Mouse (Mus musculus): ENCODE results near the gene Kctd6. TPM values are rescaled to one million over a fixed set of nuclear protein-coding genes. Genes with fewer than 3 reads are reported as not detected.
A peak's percentile ranks its signal among the peaks of the same experiment; 100 is the strongest.
"Not testable (repeated sequence)": the region's sequence is repeated elsewhere in the genome, so short reads cannot be mapped to it uniquely, and the experiment has no call there.

The Kctd6 gene
- polyA plus RNA-seq (2015; fragmentation: Nextera tagmentation; extraction: Ambion mirVana): 18.3 and 19.6 TPM in 2 replicates

DNA sequence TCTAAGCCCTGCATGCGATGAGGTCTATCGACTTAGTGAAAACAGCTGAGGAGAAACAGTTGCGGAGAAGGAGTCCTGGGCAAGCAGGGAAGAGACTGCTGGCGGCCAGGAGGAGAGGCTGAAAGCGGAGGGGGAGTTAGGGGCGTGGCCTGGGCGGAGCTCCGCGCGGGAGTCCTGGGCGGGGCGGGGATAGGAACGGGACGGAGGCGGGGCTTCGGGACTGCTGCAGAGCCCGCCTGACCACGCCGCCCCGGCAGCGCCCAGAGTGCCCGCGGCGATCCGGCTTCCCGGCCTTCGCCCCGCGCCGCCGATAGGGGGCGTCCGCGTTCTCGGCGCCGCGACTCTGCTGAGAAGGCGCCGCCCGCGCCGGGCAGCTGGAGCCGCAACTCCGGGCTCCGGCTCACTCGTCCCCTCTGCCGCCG is at the start of gene Kctd6:
Gene Kctd6, plus strand, starts transcription at position 338 of the 422 bp plus-strand sequence.
- H3K9me3 ChIP-seq: no peaks in the 10 kb centered on the region
- H3K27ac ChIP-seq: peak within 1 kb of the TSS; percentile 91
- H3K4me2 ChIP-seq: peak within 1 kb of the TSS; percentile 81
- peaks cover 22% of the 10 kb centered on the region for H3K4me1 ChIP-seq
- H3K4me3 ChIP-seq: peak within 1 kb of the TSS; percentile 54
- H3K36me3 ChIP-seq (replicated peaks): no peaks in the 10 kb centered on the region
- 1% methylated on average over 45 of the region's 49 CpGs for WGBS
- peak; percentile 96 for ATAC-seq (replicated peaks)
- H3K27me3 ChIP-seq (replicated peaks): peaks cover 9% of the 10 kb centered on the region; the same call in 1 of the 2 replicates
- H3K9ac ChIP-seq: peak within 1 kb of the TSS; percentile 79

- H3K27me3 ChIP-seq (replicated peaks): no peaks in the 10 kb centered on the region
- ATAC-seq (replicated peaks): no peak
- no peak overlapping the region for H3K9ac ChIP-seq
- H3K27ac ChIP-seq: no peak overlapping the region
- H3K4me2 ChIP-seq: no peak overlapping the region
- H3K4me1 ChIP-seq: no peaks in the 10 kb centered on the region
- no peak overlapping the region for H3K4me3 ChIP-seq
- H3K9me3 ChIP-seq: no peaks in the 10 kb centered on the region
- WGBS: 85% methylated on average over 7 of the region's 7 CpGs
- H3K36me3 ChIP-seq (replicated peaks): peaks cover 58% of the 10 kb centered on the region
Observed at GRCm38 (mm10) chr14:8164463-8164862, 49.5 kb upstream of the Kctd6 start.

DNA sequence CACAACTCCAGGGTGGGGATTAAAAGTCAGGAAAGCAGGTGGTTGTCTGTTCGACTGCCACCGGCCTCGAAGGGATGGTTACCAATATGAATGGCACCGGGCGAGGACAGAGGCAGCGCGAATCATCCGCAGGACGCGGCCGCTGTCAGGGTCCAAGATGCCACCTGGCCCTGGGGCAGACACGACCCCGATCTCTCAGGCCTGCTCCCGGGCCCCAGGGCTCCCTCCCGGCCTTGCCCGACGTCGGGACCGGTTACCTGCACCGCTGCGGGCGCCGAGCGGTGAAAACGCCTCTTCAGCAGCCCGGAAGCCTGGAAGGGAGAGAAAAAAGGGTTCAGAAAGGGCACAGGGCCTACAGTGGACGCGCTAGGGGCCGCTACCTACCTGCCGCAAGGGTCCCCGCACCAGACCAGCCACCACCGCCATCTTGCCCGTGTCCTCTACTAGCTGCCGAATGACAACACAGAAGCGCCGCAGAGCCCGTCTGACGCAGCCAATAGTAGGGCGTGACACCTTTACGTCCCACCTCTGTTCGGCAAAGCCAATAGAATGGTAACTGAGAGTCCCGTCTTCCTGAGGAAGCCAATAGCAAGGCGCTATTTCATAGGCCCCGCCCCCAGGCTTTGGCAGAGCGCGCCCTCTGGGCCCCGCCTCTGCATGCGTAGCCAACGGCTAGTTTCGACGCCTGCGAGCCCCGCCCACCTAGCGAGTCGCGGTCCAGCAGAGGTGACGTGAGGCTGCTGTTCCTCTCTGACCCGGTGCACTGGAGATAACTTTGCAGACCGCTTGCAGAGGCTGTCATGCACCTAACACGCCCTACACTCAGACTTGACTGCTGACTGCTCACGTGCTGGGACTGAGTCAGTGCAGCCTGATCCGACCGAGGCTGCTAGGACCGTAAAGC is 41.2 kb upstream of the Kctd6 start, which contains the start of gene Pdhb:
Gene Pdhb, minus strand, starts transcription at position 519 of the 904 bp plus-strand sequence.
- H3K4me2 ChIP-seq: peak within 1 kb of the TSS; percentile 88
- H3K27ac ChIP-seq: peak within 1 kb of the TSS; percentile 85
- H3K36me3 ChIP-seq (replicated peaks): peaks cover 21% of the 10 kb centered on the region
- peak within 1 kb of the TSS; percentile 79 for H3K9ac ChIP-seq
- ATAC-seq (replicated peaks): peak; percentile 99
- peak within 1 kb of the TSS; percentile 67 for H3K4me3 ChIP-seq
- H3K9me3 ChIP-seq: no peaks in the 10 kb centered on the region
- WGBS: under 1% methylated on average over 64 of the region's 64 CpGs
- H3K27me3 ChIP-seq (replicated peaks): no peaks in the 10 kb centered on the region
- peaks cover 8% of the 10 kb centered on the region for H3K4me1 ChIP-seq

DNA sequence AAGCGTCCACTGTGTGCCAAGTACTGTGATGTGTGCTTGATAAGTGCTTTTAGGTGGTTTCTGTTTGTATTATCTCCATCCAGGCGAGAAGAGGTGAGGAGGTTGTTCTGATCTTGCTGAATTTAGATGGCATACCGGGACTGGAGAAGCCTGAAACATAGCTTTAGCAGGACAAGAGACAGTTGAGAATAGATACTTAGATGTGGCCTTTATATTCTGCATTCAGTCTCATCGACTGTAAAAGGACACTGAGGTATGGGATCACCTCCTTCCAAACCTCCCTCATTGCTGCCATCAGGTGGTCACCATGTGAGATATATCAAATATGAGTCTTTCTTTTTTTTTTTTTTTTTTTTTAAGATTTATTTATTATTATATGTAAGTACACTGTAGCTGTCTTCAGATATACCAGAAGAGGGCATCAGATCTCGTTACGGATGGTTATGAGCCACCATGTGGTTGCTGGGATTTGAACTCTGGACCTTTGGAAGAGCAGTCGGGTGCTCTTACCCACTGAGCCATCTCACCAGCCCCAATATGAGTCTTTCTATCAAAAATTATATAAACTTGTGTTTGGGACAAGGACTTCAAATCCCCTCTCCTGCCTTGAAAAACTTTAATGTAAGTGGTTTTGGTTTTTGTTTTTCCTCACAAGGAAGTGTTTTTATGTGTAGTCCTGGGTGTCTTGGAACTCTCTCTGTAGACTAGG is 40.2 kb upstream of the Kctd6 start:
- Histone ChIP-seq H3K36me3 (replicated peaks) (peaks cover 13% of the 10 kb centered on the region), H3K27ac (peak overlapping the region; percentile 81), H3K4me2 (peak overlapping the region; percentile 88), H3K4me3 (peak overlapping the region; percentile 67), H3K9ac (peak overlapping the region; percentile 49)
- not testable (repeated sequence) for H3K27me3 ChIP-seq (replicated peaks); H3K9me3 ChIP-seq; H3K4me1 ChIP-seq
- 23% methylated on average over 6 of the region's 7 CpGs for WGBS
- ATAC-seq (replicated peaks): peak; percentile 31

DNA sequence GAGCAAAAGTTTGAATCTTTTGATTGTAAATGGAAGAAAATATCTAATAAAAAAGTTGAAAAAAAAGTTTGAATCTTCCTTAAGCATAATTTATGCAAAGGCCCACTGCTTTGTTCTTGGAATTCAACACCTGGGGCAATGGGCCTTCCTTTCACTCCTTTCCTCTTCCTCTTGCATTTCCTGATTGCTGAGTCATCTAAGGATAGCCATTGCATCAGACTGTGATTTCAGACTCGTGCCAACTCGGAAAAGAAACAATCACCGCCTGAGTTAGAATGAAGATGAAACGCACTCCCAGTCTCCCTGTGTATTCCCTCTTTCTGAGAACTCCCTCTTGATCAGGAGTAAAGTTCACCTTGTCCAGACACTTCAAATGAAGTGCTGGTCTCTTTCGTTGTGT is 39.3 kb upstream of the Kctd6 start:
- peaks cover 8% of the 10 kb centered on the region for H3K4me1 ChIP-seq
- no peaks in the 10 kb centered on the region for H3K27me3 ChIP-seq (replicated peaks)
- H3K4me2 ChIP-seq: no peak overlapping the region
- H3K36me3 ChIP-seq (replicated peaks): peaks cover 4% of the 10 kb centered on the region
- H3K9me3 ChIP-seq: no peaks in the 10 kb centered on the region
- H3K4me3 ChIP-seq: no peak overlapping the region
- no peak overlapping the region for H3K9ac ChIP-seq
- no peak overlapping the region for H3K27ac ChIP-seq
- WGBS: 86% methylated on average over 5 of the region's 5 CpGs
- ATAC-seq (replicated peaks): no peak

GRCm38 (mm10) chr14:8176251-8176650 is 37.7 kb upstream of the Kctd6 start:
- Histone ChIP-seq H3K9ac (no peak overlapping the region), H3K9me3 (no peaks in the 10 kb centered on the region), H3K36me3 (replicated peaks) (no peaks in the 10 kb centered on the region), H3K27me3 (replicated peaks) (no peaks in the 10 kb centered on the region), H3K27ac (no peak overlapping the region), H3K4me2 (no peak overlapping the region), H3K4me1 (peaks cover 8% of the 10 kb centered on the region), H3K4me3 (no peak overlapping the region)
- ATAC-seq (replicated peaks): no peak
- 58% methylated on average over 5 of the region's 5 CpGs for WGBS

DNA sequence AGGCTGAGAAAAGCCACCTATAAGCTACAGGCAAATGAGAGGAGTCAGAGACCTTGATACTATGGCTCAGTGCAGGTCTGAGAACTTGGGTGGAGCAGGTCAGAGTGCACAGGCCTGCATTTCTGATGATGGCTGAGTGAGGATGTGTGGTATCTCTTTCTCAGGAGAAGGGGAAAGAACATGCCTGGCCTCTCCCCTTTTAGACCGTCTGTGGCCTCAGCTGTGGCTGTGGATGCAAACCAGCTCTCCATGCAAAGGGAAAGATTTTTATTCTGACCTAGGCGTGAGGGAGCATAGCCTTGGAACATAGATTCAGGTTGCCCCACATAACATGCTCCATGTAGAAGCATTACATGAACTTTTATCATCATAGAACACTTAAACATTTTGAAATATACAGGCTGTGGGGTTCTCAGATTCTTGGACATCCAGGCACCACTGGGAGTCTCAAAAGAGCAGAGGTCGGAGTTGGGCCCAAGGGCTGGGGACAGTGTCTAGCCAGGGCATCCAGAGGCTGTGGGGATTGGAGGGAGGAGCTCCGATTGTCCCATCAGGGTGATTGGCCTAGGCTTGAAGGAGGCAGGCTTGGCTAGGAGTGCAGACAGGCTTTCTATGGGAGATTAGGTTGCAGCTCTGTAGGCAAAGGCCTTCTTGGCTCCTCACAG is 33.4 kb upstream of the Kctd6 start:
- no peaks in the 10 kb centered on the region for H3K9me3 ChIP-seq
- H3K4me2 ChIP-seq: no peak overlapping the region
- no peaks in the 10 kb centered on the region for H3K27me3 ChIP-seq (replicated peaks)
- ATAC-seq (replicated peaks): no peak
- no peak overlapping the region for H3K4me3 ChIP-seq
- H3K9ac ChIP-seq: no peak overlapping the region
- no peaks in the 10 kb centered on the region for H3K36me3 ChIP-seq (replicated peaks)
- H3K27ac ChIP-seq: no peak overlapping the region
- WGBS: 76% methylated on average over 4 of the region's 4 CpGs
- H3K4me1 ChIP-seq: no peaks in the 10 kb centered on the region

- Histone ChIP-seq H3K4me1 (no peaks in the 10 kb centered on the region), H3K4me2 (no peak overlapping the region), H3K27ac (no peak overlapping the region), H3K27me3 (replicated peaks) (no peaks in the 10 kb centered on the region), H3K36me3 (replicated peaks) (no peaks in the 10 kb centered on the region), H3K9me3 (no peaks in the 10 kb centered on the region), H3K4me3 (no peak overlapping the region), H3K9ac (no peak overlapping the region)
- WGBS: 50% methylated on average over 3 of the region's 3 CpGs
- ATAC-seq (replicated peaks): no peak
Observed at GRCm38 (mm10) chr14:8183330-8183729, 30.6 kb upstream of the Kctd6 start.

DNA sequence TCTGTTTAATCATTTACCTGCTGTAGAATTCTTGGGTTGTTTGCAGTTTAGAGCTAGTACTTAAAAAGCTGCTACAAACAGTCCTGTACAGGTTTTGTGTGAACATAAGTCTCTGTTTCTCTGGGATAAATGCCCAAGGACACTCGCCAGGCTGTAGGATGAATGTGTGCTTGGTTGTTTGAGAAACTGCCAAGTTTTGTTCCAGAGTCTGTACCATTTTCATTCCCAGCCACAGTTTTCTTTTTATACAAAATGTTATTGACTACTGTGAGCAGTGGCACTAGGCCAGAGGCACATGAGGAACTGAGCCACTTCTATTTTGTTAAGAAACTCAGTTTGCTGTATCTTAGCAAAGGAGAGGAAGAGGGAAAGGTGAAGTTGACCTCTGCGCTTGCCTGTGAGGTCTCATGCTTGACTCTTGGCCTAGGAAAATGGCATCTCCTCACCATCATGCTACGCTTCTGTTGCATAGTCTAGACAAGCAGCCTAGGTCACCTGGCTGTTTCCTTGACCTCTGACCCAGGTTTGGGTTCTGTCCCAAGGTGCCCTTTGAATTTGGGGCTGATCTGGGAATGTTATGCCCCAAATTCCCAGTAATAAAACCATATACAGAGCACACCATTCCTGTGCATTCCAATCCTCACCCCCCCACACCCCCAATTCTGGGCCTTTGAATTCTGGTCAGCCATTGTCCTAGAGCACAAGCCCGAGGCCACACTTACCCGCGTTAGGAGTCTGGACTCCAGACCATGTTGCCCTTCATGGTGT is 27.5 kb upstream of the Kctd6 start:
- Histone ChIP-seq H3K4me3 (no peak overlapping the region), H3K36me3 (replicated peaks) (no peaks in the 10 kb centered on the region), H3K27me3 (replicated peaks) (no peaks in the 10 kb centered on the region), H3K9me3 (no peaks in the 10 kb centered on the region), H3K4me1 (no peaks in the 10 kb centered on the region), H3K4me2 (no peak overlapping the region), H3K27ac (no peak overlapping the region), H3K9ac (no peak overlapping the region)
- 90% methylated on average over 6 of the region's 6 CpGs for WGBS
- no peak for ATAC-seq (replicated peaks)

- Histone ChIP-seq H3K4me2 (no peak overlapping the region), H3K4me3 (no peak overlapping the region), H3K27ac (no peak overlapping the region), H3K9me3 (no peaks in the 10 kb centered on the region), H3K9ac (no peak overlapping the region), H3K36me3 (replicated peaks) (no peaks in the 10 kb centered on the region), H3K4me1 (no peaks in the 10 kb centered on the region), H3K27me3 (replicated peaks) (no peaks in the 10 kb centered on the region)
- 92% methylated on average over 3 of the region's 3 CpGs for WGBS
- ATAC-seq (replicated peaks): no peak
Observed at GRCm38 (mm10) chr14:8190556-8190955, 23.4 kb upstream of the Kctd6 start.

DNA sequence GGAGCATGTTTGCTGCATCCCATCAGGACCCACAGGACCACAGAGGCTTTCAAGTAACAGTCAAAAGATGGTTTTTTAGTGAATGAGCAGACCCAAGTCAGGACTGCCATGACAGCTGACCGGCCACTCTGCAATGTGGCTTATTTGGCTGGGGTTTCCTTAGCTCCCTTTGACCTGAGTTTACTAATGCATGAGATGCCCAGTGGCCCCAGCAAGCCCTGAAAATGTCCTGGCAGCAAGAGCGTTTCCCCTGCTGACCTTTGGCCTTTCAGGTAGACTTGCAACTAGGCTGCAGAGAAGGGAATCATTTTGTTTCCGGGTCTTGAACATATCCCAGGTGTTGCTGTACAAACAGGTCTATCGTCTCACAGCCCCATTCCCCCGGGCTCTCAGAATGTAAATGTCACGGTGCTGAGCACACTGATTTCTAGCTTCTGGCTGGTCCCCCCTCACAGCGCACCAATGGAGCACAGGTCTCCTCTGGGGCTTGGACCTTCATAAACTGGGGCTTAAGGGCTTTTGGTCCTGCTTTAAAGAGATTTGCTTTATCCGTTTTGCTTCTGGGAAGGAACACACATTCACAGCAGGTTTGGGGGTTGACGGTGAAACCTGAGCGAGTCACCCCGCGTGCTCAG is 22.5 kb upstream of the Kctd6 start:
- ATAC-seq (replicated peaks): no peak
- Histone ChIP-seq H3K4me2 (no peak overlapping the region), H3K4me3 (no peak overlapping the region), H3K4me1 (no peaks in the 10 kb centered on the region), H3K36me3 (replicated peaks) (no peaks in the 10 kb centered on the region), H3K27ac (no peak overlapping the region), H3K27me3 (replicated peaks) (no peaks in the 10 kb centered on the region), H3K9me3 (no peaks in the 10 kb centered on the region), H3K9ac (no peak overlapping the region)
- 68% methylated on average over 12 of the region's 12 CpGs for WGBS
